Mouse (Mus musculus) hindbrain, embryonic 16.5 days (tissue): ENCODE data around the gene Prune2. TPM values are rescaled to one million over a fixed set of nuclear protein-coding genes. Genes with fewer than 3 reads are reported as not detected.

Source experiments
- ATAC-seq: fragments of 200-750 bp; cut with Nextera tagmentation; 2 replicates; pipeline ENCODE4 v1.8.0; 2017; ENCODE audit warnings: moderate TSS enrichment, moderate library complexity
- H3K27ac ChIP-seq: fragments of 300-500 bp; sonication (generic); 2 replicates; pipeline ENCODE4 v1.5.1; 2014; ENCODE audit warnings: low read depth, mild to moderate bottlenecking, control low read depth, low read length, moderate library complexity
- H3K27me3 ChIP-seq: fragments of 300-500 bp; sonication (generic); replicated peaks from 2 replicates; pipeline ENCODE4 v1.6.1; 2014; ENCODE audit warnings: low read length; ENCODE audit not compliant: control insufficient read depth, insufficient read depth
- H3K36me3 ChIP-seq: fragments of 300-500 bp; sonication (generic); 2 replicates; pipeline ENCODE4 v1.6.1; 2014; ENCODE audit warnings: mild to moderate bottlenecking, low read length, moderate library complexity, mixed read lengths; ENCODE audit not compliant: control insufficient read depth, insufficient read depth
- H3K4me1 ChIP-seq: fragments of 300-500 bp; sonication (generic); 2 replicates; pipeline ENCODE4 v1.6.1; 2014; ENCODE audit warnings: low read depth, low read length; ENCODE audit not compliant: control insufficient read depth, insufficient read depth
- H3K4me2 ChIP-seq: fragments of 300-500 bp; sonication (generic); 2 replicates; pipeline ENCODE4 v1.6.1; 2014; ENCODE audit warnings: mild to moderate bottlenecking, low read length, control low read depth, moderate library complexity
- H3K4me3 ChIP-seq: fragments of 300-500 bp; sonication (generic); 2 replicates; pipeline ENCODE4 v1.5.1; 2014; ENCODE audit warnings: mild to moderate bottlenecking, low read length, control low read depth, moderate library complexity
- H3K9ac ChIP-seq: fragments of 300-500 bp; sonication (generic); 2 replicates; pipeline ENCODE4 v1.6.1; 2014; ENCODE audit warnings: low read depth, mild to moderate bottlenecking, control low read depth, low read length, moderate library complexity
- H3K9me3 ChIP-seq: fragments of 300-500 bp; sonication (generic); 2 replicates; pipeline ENCODE4 v1.6.1; 2014; ENCODE audit warnings: mild to moderate bottlenecking, low read length, moderate library complexity; ENCODE audit not compliant: control insufficient read depth
- WGBS: fragments of 180-500 bp; shearing (Covaris S2); extraction: QIAGEN DNeasy Blood & Tissue Kit; methylation state at CpG from one replicate; pipeline ENCODE4 v1.1.7; 2014; 5-methylcytosine and 5-hydroxymethylcytosine counted together
- polyA plus RNA-seq: library from polyadenylated mRNA; unstranded; fragments of >200 nt; fragmentation: Nextera tagmentation; extraction: Ambion mirVana; gene quantifications from 2 replicates; pipeline ENCODE4 v1.2.1, GENCODE M21; 2015

Prune2 gene
- polyA plus RNA-seq, result 9.0 and 9.5 TPM in 2 replicates

- peak; percentile 94 for ATAC-seq
- H3K4me2 ChIP-seq, result peak within 1 kb of the TSS; percentile 99
- H3K4me3 ChIP-seq, result peak within 1 kb of the TSS; percentile 59
- H3K36me3 ChIP-seq, result no peaks in the 10 kb centered on the region
- under 1% methylated on average over 36 of the region's 36 CpGs for WGBS
- H3K9me3 ChIP-seq, result no peaks in the 10 kb centered on the region
- H3K4me1 ChIP-seq, result peaks cover 12% of the 10 kb centered on the region
- H3K27ac ChIP-seq, result no peak within 1 kb of the TSS
- peak within 1 kb of the TSS; percentile 68 for H3K9ac ChIP-seq
- H3K27me3 ChIP-seq, result no peaks in the 10 kb centered on the region; the same call in 1 of the 2 replicates
These were observed at the start of gene Prune2 for GRCm38 (mm10) chr19:16955613-16956271. Gene Prune2 (plus strand): TSS chr19:16956118.

- H3K27ac ChIP-seq, result no peak overlapping the region
- H3K4me3 ChIP-seq, result no peak overlapping the region
- H3K4me1 ChIP-seq, result no peaks in the 10 kb centered on the region
- ATAC-seq, result no peak
- H3K36me3 ChIP-seq, result no peaks in the 10 kb centered on the region
- H3K27me3 ChIP-seq, result no peaks in the 10 kb centered on the region
- WGBS, result 54% methylated on average over 5 of the region's 5 CpGs
- no peaks in the 10 kb centered on the region for H3K9me3 ChIP-seq
- H3K4me2 ChIP-seq, result no peak overlapping the region
- H3K9ac ChIP-seq, result no peak overlapping the region
These were observed 44.4 kb upstream of the Prune2 start for GRCm38 (mm10) chr19:16911507-16911906.

GRCm38 (mm10) chr19:16924516-16924915 is 31.4 kb upstream of the Prune2 start:
- Histone ChIP-seq H3K9ac (no peak overlapping the region), H3K27ac (no peak overlapping the region), H3K4me1 (no peaks in the 10 kb centered on the region), H3K9me3 (no peaks in the 10 kb centered on the region), H3K4me3 (no peak overlapping the region), H3K27me3 (no peaks in the 10 kb centered on the region), H3K4me2 (no peak overlapping the region), H3K36me3 (no peaks in the 10 kb centered on the region)
- no peak for ATAC-seq
- WGBS, result 70% methylated on average over 4 of the region's 4 CpGs

GRCm38 (mm10) chr19:16934664-16935063 is 21.3 kb upstream of the Prune2 start:
- H3K27ac ChIP-seq, result no peak overlapping the region
- H3K4me1 ChIP-seq, result no peaks in the 10 kb centered on the region
- 85% methylated on average over 8 of the region's 8 CpGs for WGBS
- no peaks in the 10 kb centered on the region for H3K36me3 ChIP-seq
- H3K9ac ChIP-seq, result no peak overlapping the region
- H3K9me3 ChIP-seq, result no peaks in the 10 kb centered on the region
- no peak for ATAC-seq
- no peak overlapping the region for H3K4me2 ChIP-seq
- H3K27me3 ChIP-seq, result no peaks in the 10 kb centered on the region
- no peak overlapping the region for H3K4me3 ChIP-seq

GRCm38 (mm10) chr19:16948794-16949313 is 7.1 kb upstream of the Prune2 start:
- Histone ChIP-seq H3K36me3 (no peaks in the 10 kb centered on the region), H3K9me3 (no peaks in the 10 kb centered on the region), H3K27me3 (no peaks in the 10 kb centered on the region; the same call in 1 of the 2 replicates), H3K27ac (no peak overlapping the region), H3K9ac (no peak overlapping the region), H3K4me2 (no peak overlapping the region), H3K4me3 (no peak overlapping the region), H3K4me1 (no peaks in the 10 kb centered on the region)
- no peak for ATAC-seq
- WGBS, result 80% methylated on average over 2 of the region's 2 CpGs

GRCm38 (mm10) chr19:16949341-16949740 is 6.6 kb upstream of the Prune2 start:
- 89% methylated on average over 2 of the region's 2 CpGs for WGBS
- Histone ChIP-seq H3K9me3 (no peaks in the 10 kb centered on the region), H3K27me3 (no peaks in the 10 kb centered on the region; the same call in 1 of the 2 replicates), H3K36me3 (no peaks in the 10 kb centered on the region), H3K4me2 (no peak overlapping the region), H3K4me3 (no peak overlapping the region), H3K27ac (no peak overlapping the region), H3K4me1 (no peaks in the 10 kb centered on the region), H3K9ac (no peak overlapping the region)
- no peak for ATAC-seq

GRCm38 (mm10) chr19:16950051-16950450 is 5.9 kb upstream of the Prune2 start:
- 59% methylated on average over 9 of the region's 9 CpGs for WGBS
- ATAC-seq, result no peak
- Histone ChIP-seq H3K4me2 (no peak overlapping the region), H3K27ac (no peak overlapping the region), H3K4me3 (no peak overlapping the region), H3K9ac (no peak overlapping the region), H3K27me3 (no peaks in the 10 kb centered on the region; the same call in 1 of the 2 replicates), H3K36me3 (no peaks in the 10 kb centered on the region), H3K4me1 (no peaks in the 10 kb centered on the region; the same call in 1 of the 2 replicates), H3K9me3 (no peaks in the 10 kb centered on the region)

GRCm38 (mm10) chr19:16950664-16951363 is 5.1 kb upstream of the Prune2 start:
- ATAC-seq, result no peak
- no peak overlapping the region for H3K9ac ChIP-seq
- H3K4me2 ChIP-seq, result no peak overlapping the region
- H3K27me3 ChIP-seq, result no peaks in the 10 kb centered on the region; the same call in 1 of the 2 replicates
- H3K27ac ChIP-seq, result no peak overlapping the region
- no peaks in the 10 kb centered on the region for H3K36me3 ChIP-seq
- WGBS, result 85% methylated on average over 8 of the region's 8 CpGs
- H3K4me3 ChIP-seq, result no peak overlapping the region
- H3K4me1 ChIP-seq, result peaks cover 5% of the 10 kb centered on the region
- H3K9me3 ChIP-seq, result no peaks in the 10 kb centered on the region

- H3K4me2 ChIP-seq, result no peak overlapping the region
- no peak overlapping the region for H3K27ac ChIP-seq
- no peaks in the 10 kb centered on the region for H3K36me3 ChIP-seq
- WGBS, result 68% methylated on average over 6 of the region's 6 CpGs
- H3K27me3 ChIP-seq, result no peaks in the 10 kb centered on the region; the same call in 1 of the 2 replicates
- no peak overlapping the region for H3K4me3 ChIP-seq
- ATAC-seq, result no peak
- peaks cover 12% of the 10 kb centered on the region for H3K4me1 ChIP-seq
- no peak overlapping the region for H3K9ac ChIP-seq
- no peaks in the 10 kb centered on the region for H3K9me3 ChIP-seq
These were observed 1.2 kb upstream of the Prune2 start for GRCm38 (mm10) chr19:16954736-16955135.
